Mouse (Mus musculus) urinary bladder, adult 2 months (tissue): ENCODE results near the gene Med22. TPM values are rescaled to one million over a fixed set of nuclear protein-coding genes. Genes with fewer than 3 reads are reported as not detected.

ENCODE experiments used
- DNase-seq: peaks from one replicate; pipeline ENCODE4 v3.0.0; 2022; ENCODE audit warnings: low spot score
- polyA plus RNA-seq: library from polyadenylated mRNA; depleted of rRNA; stranded (reverse); fragments of >200 nt; gene quantifications from 2 replicates; pipeline ENCODE4 v1.2.3, GENCODE M21; 2012; rRNA removed

Med22 gene
- 28.6 and 32.5 TPM in 2 replicates for polyA plus RNA-seq

DNA sequence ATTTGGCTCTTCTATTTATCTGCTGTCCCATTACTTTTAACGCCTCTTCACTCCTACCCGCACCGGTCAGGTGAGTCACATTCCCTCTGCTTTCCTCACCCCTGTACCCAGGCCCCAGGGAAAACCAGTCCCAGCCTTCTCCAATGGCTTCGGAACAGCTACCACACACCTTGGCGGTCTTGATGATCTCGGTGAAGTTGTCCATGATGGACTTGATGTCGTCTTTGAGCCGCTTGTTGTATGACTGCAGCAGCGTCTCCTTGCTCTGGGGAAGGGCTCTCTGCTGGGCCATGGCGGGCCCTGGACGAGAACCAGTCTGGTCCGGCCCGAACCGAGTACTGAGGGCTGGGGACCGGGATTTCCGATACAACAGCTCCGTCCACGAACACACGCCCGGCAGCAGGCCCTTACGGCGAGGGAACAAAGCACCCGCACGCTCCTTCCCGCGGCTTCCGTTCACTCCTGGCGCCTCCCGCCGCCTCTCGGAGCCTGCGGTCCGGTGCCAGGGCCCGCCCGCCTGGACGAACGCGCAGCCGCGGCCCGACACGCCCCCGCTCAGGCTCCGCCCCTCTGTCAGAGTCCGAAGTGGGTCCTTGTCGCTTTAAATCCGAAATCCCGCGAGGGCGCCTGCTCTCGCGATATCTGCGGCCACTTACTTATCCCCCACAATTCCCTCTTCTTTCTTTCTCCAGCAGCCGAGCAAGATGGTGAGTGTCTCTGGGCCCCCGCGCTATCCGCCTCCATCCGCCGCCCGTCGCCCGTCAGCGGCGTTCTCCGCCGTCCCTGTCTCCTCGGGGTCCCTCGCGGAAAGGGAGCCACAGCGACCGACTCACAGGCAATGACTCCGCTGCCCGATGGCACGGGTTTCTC is at the start of gene Med22, which contains the start of gene Rpl7a:
Gene Med22 (minus strand): TSS at position 554 of the 870 bp plus-strand sequence.
Gene Rpl7a (plus strand): TSS at position 641 of the 870 bp plus-strand sequence.
- peak; percentile 99 for DNase-seq

DNA sequence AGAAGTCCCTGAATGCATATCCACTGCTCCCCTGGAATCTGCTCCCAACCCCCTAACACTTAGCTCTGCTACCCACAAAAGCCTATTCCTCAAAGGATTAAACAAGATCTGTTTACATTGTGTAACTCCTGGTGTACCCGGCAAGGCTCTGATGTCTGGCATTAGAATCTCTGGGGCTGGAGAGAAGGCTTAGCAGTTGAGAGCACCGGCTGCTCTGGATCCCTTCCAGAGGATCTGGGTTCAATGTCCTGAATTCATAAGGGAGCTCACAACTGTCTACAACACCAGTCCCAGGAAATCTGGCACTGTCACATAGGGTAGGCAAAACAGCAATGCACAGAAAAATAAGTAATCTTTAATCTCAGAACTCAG is 47.0 kb upstream of the Med22 start:
- no peak for DNase-seq

DNA sequence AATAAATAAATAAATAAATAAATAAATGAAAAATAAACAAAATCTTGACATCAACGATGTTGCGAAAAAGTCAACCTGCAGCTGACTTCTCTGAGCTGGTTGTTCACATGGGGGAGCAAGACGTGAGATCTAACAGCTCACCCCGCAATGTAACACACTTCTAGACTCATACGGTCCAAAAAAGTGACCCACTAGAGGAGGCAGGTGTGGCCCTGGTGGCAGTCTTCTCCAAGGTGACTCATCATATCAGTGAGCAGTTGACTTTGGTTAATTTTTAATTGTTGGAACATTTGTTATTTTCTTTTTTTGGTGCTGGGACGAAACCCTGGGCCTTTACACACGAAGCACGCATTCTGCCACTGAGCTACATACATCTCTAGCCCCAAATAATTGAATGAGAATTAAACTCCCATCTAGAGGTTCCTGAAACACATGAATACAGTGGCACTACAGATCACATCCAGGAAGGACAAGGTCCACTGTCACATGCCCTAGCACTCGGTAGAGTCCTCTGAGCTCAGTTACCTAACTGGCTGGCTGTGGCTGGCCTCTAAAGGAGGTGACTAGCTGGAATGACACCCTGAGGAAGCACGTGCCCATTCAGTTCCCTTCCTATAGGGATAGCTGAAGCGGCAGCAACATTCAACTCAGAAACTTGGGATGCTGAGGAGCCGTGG is 46.5 kb upstream of the Med22 start:
- no peak for DNase-seq

DNA sequence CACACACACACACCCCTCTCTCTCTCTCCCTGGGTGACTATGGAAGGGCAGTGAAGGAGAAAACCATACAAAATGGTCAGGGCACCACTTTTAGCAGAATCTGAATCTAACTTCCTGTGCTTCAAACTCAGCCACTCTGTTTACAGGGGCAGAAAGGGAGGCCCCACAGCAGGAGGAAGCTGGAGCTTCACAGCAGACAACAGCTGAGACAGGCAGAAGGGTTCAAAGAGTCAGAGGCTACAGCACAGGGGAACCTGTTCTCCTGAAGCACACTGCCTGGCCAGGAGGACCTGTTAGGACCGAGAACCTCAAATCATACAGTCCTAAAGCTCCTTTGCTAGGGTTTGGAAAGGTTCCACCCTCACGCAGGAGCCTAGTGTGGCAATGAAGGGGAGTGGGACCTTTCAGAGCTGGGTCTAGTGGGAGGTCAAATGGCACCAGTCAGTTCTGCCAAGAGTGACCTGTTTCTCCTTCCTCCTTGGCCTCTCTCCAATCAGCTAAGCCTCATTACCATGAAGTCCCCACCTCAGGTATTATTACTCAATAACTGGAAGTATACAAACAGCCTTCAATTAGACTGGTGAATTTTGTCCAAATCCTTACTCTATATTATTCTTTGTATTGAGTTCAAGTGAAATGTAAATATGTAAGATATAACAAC is 44.4 kb upstream of the Med22 start:
- DNase-seq, result no peak

DNA sequence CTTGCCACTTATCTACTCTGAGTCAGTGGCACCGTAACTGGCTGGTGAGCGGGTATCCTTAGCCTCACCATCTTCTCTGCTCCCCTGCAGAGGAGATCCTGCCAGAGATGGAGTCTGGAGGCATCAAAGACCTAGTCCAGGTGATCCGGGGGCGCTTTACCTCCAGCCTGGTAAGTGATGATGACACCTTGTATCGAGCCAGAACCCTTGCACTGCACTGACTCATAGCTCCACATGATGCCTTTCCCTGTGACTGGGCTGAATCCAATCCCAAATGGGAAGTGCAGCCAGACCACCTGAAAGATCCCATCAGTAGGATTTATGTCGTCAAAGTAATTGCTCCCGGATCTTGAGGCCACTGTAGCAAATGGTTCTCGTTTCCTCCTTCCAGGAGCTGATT is 42.4 kb upstream of the Med22 start:
- no peak for DNase-seq

DNA sequence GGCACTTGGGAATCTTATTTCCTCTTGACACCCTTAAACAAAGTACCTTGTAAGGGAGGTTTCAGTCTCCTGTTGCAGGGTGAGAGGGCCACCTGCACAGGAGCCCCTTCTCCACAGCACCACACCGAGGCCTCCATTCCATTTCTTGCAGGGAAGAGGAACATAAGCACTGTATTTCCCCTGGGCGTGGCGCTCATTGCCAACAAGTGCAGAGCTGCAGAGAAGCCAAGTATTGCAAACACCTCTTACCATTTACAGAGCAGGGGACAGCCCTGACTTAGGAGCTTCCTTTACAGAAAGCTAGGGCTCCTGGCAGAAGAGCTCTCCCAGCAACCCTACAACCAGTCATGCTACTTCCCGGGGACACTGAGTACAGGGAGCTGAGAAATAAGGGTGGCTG is 41.7 kb upstream of the Med22 start:
- DNase-seq, result no peak

DNA sequence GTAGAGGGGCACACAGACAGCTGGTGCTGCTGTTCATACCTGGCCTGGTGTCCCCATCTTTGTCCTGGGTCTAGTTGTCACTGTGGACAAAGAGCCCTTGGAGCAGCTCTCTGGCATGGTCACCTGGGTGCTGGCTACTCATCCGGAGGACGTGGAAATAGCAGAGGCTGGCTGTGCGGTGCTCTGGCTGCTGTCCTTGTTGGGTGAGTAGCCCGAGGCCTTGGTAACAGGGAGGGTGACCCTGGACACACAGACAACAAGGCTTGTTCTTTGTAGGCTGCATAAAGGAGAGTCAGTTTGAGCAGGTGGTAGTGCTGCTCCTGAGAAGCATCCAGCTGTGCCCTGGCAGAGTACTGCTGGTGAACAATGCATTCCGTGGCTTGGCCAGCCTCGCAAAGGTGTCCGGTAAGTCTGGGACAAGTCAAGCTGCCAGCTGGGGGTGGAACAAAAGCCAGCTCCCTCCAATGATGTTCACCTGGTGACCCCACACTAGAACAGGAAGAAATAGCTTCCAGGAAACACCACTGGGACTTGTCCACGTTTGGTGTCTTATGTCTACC is 40.9 kb upstream of the Med22 start:
- DNase-seq, result no peak

DNA sequence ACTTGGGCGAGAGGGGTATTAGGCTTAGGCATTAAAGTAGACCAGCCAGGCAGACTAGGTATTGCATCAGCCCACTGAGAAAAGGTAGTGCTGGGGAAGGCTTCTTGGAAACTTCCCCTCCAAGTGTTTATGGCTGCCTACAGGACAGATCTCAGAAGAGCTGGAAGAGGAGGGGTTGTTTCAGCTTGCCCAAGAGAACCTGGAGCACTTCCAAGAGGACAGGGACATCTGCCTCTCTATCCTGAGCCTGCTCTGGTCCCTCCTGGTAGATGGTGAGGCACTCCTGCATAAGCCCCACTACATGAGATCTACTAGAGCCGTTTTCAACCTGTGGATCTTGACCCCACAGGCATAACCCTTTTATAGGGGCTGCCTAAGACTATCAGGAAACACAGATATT is 39.9 kb upstream of the Med22 start:
- no peak for DNase-seq

DNA sequence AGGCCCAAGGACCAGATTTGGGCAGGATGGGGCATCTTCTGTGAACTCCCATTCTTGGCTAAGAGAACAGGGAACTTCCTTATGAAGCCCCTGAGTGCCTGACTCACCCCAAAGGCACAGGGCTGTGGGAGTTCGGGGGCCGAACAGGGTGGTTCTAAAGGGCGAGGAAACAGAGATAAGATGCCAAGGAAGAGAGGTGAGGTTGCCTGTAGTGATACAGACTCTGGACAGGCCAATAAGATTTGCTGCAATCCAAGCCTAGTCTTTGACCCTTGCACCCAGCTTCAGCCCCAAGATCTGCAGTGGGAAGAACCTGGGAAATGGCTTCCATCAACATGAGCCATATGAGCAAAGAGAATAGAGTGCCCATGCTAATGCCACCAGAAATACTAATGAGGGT is 32.8 kb upstream of the Med22 start:
- no peak for DNase-seq

DNA sequence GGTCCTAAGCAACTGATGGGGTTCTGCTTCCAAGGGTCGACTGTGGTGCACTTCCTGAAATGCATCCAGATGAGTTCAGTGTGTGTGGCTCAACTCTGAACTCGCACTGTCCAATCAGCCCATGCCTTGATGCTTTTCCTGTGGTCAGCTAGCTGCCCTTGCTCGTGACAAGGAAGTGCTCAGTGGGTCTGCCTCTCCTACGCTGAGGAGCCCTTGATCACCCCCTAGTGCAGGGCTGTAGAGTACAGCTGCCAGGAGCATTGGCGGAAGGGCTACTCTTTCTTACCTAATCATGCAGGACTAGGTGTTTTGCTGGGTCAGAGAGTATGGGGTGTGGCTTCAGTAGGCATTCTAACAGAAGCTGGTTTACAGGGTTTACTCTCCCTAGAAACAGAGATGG is 31.1 kb upstream of the Med22 start:
- DNase-seq, result no peak

DNA sequence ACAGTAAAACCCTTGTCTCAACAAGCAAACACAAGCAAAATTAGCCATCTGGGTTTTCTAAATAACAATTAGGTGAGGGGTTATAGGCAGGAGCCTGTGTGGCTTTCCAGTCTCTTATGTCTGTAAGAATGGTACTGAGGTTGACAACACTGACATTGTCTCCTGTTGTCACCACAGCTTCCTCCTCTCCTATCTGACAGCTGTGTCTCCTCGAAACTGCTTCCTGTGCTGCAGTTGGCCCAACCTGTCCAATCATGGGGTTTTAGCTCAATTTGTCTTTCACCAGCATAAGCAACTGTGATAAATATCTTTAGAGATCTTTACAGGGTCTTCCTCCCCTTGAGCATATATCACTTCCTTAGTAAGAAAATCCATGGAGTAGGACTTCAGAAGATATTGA is 25.9 kb upstream of the Med22 start:
- DNase-seq, result no peak

DNA sequence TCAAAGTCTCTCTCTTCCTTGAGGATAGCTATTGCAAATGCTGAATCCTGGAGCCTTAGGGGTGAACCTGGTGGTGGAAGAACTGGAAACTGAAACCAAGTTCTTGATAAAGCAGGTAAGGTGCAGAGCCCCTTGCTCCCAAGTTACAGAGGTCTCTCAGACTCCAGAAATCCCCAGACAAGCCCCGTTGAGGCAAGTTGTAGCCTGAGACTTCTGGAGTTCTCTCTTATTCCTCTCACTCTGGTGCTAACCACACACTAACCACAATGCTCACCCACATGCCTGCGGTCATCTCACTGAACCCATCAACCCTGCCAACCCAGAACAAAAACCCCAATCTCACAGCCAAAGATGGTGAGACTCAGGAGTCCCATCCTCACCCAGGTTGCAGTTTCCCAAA is 24.8 kb upstream of the Med22 start:
- no peak for DNase-seq

DNA sequence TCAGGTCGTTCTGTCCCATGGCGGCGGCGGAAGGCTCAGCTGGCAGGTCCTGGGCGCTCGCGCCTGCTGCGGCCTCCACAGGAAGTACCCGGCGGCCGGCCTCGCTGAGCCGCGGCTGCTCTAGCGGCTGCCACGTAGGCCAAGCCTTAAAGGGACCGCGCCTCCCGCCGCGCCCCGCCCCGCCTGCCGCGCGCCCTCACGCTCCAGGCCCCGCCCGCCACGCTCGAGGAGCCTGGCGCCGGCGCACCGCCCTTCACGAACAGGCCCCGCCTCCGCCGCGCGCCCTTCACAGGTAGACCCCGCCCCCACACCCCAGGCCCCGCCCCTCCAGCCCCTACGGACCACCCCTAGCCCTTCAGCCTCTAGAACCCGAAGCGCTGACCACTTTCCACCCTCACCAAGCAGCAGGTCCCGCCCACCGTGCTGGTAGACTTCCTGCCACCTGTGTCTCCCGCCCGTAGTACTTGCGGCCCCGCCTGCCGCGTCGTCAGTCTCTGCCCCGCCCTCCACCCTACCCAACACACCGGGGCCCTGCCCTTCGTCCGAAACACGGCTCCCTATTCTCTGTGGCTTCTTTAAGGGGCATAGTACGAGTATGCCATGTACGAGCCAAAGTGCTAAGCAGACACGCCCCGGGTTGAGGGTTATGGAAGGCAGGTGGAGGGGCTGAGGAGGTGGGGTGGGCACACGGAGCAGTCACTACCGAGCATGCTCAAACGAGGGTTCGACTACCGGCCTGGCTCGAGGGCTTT is 23.0 kb upstream of the Med22 start, which contains the start of the genes Surf4 and Stkld1:
Gene Surf4 (minus strand): TSS at position 625 of the 752 bp plus-strand sequence.
Gene Stkld1 (plus strand): TSS at position 744 of the 752 bp plus-strand sequence.
- DNase-seq, result peak; percentile 86

DNA sequence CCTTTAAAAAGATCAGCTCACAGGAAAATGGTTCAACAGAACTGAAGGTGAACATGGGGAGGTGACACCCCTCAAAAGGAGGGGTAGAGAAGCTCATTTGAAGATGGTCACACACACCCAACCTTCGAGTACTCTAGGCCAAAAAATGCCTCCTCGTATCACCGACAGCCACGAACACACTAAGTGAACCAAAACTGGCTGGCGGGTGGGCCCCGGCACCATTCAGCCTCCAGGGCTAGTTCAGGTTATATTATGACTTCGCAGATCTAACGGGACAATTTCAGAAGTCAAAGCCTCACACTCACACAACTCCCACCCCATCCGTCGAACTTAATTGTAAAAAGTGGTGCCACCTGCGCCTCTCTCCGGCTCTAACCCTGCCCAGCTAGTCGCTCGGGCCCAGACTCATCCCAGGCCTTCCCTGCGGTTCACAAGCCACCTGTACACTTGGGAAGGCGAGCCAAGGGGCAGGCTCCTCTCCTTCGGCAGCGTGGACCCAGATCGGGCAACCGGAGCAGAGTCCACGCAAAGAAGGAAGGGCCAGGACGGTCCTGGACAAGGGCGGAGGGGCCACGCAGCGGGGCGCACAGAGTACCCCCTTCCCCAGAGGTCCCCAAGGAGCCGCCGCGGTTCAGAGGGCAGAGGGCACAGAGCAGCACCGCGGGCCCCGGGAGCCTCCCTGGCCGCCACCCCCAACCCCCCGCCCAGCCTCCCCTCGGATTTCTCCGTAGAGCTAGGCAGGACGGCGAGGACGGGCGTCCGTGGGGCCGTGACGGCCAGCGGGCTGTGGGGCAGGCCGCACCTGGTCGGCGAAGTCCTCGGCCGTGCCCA is 22.2 kb upstream of the Med22 start:
- DNase-seq, result no peak

DNA sequence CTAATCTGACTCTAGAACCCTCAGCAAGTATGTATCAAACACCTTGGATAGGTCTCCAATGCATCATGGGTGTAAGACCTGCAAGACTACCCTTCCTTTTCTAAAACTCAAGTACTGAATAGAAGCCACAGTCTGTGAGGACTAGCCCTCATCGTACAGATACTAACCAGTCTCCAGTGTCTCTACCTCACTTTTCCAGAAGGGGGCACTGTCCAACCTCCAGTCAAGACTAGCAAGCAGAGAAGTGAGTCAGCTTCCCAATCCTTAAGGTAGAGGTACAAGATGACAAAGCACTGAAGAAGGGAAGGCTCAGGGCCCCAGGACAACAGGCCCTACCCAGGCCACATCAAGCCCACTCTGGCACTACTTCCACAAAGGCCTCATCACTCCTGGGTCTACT is 19.9 kb upstream of the Med22 start:
- DNase-seq, result no peak

DNA sequence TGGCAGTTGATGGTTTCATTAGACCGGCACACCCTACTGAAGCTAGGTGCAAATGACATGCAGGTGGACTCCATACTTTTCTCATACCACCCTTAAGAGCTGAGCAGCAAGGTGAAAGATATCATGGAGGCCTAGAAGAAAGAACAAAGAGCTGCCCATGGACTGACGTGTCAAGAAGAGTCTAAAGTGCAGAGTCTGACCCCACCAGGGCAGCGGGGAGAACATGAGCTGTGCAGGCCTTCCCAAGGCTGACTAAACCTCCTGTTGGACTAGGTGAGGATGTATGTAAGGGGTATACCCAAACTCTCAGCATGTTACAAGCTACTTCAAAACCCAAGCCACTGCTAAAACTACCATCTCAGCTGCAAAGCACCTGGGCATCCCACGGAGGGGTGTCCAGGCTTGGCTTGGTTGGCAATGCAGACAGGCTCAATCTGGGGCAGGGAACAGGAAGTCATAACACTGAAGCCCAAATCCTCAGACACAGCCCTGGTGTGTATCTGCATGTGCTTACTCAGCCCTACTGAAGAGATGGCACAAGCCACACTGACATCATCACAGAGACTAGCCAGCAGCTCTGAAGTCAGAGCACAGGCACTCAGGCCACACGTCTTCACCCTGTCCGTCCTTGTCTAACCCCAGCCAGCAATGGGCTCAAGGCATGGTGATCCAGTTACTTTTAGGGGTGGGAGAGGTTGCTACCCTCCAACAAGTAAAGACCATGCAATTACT is 17.4 kb upstream of the Med22 start:
- no peak for DNase-seq

DNA sequence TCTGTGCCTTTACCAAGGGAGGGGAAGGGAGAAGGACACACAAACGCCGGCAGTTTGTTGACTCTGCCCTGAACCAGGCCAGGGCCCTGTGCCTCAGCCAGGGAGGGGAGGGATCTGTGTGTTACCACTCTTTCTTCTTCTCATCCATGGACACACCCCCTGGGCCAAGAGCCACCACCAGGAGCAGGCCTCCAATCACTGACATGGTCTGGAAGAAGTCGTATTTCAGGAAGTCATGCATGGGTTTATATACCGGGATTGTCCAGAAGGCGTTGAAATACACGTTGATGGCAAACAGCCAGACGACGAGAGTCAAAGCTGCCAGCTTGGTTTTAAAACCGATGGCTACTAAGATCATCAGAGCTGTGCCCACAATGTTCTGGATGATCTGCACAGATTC is 11.3 kb upstream of the Med22 start:
- no peak for DNase-seq

DNA sequence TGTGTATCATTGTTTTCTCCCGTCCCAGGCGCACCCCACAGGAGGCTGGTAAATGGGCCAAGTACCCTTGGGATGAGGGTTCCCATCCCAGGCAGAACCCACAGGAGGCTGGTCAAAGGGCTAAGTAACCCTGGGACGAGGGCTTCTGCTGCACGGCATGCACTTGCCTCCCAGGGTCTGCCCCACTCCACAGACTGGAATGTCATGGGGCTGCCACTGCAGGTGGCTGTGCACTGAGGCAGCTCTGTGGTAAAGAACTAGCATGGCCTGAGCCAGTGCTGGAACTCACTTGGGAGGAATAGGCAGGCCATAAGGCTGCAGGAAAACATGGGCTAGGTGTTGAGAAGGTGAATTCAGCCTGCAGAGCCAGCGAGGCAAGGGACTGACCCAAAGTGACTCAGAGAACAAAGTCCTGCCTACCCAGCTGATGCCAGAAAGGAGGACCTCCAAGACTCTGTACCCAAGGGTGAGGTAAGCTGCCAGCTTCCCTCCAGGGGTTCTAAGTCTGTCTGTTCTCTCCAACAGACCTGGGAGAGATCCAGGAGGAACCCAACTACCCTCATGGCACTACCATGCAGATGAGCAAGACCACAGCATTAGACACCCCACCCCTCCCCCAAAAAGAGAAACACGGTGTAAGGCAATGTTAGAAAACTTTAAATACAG is 9.8 kb upstream of the Med22 start:
- DNase-seq, result no peak

DNA sequence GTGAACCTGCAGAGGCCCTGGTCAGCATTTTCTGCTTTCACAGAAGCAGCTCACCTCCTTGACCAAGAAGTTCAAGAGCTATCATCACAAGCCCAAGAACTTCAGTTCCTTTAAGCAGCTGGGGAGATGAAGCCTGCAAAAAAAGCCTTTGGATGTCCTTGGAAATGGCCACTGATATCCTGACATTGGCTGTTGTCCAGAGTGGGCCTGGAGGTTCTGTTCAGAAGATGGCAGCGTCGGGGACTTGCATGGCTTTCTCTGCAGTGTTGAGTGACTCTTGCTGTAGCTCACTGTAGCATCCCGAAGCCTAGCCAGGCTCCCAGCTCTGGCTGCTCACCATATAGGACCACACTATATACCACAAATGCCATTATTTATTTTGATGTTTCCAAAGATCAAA is 9.2 kb upstream of the Med22 start:
- no peak for DNase-seq
